Mouse (Mus musculus): ENCODE measurements around the gene Capn12.
A peak's percentile ranks its signal among the peaks of the same experiment; 100 is the strongest.
"Not testable (repeated sequence)": the region's sequence is repeated elsewhere in the genome, so short reads cannot be mapped to it uniquely, and the experiment has no call there.

Capn12 gene

GRCm38 (mm10) chr7:28877856-28878255 is 3.4 kb upstream of the Capn12 start:
- DNase-seq (ENCODE audit: low spot score in 2 of 2): no peak

- no peak for DNase-seq (ENCODE audit: low spot score in 2 of 2)
These were observed 1.6 kb upstream of the Capn12 start for GRCm38 (mm10) chr7:28879606-28880005.

GRCm38 (mm10) chr7:28880554-28880953 is 668 bp upstream of the Capn12 start:
- DNase-seq (ENCODE audit: low spot score in 2 of 2): no peak

- no peak for DNase-seq (ENCODE audit: low spot score in 2 of 2)
These were observed 1.8 kb downstream of the Capn12 start for GRCm38 (mm10) chr7:28883039-28883438.

- DNase-seq (ENCODE audit: low spot score in 2 of 2): not testable (repeated sequence)
These were observed 2.5 kb downstream of the Capn12 start for GRCm38 (mm10) chr7:28883704-28884103.

- no peak for DNase-seq (ENCODE audit: low spot score in 2 of 2)
These were observed 5.3 kb downstream of the Capn12 start for GRCm38 (mm10) chr7:28886486-28886885.

- no peak for DNase-seq (ENCODE audit: low spot score in 2 of 2)
These were observed 7.5 kb downstream of the Capn12 start for GRCm38 (mm10) chr7:28888701-28889161.

GRCm38 (mm10) chr7:28892601-28893000 is 11.4 kb downstream of the Capn12 start:
- no peak for DNase-seq (ENCODE audit: low spot score in 2 of 2)

- DNase-seq (ENCODE audit: low spot score in 2 of 2): no peak
These were observed 12.5 kb downstream of the Capn12 start for GRCm38 (mm10) chr7:28893643-28894265.

- DNase-seq (ENCODE audit: low spot score in 2 of 2): no peak
These were observed 13.7 kb downstream of the Capn12 start for GRCm38 (mm10) chr7:28894942-28895341.

GRCm38 (mm10) chr7:28897661-28898060 is 16.4 kb downstream of the Capn12 start:
- no peak for DNase-seq (ENCODE audit: low spot score in 2 of 2)

- no peak for DNase-seq (ENCODE audit: low spot score in 2 of 2)
These were observed 18.8 kb downstream of the Capn12 start for GRCm38 (mm10) chr7:28899972-28900371.

GRCm38 (mm10) chr7:28901311-28902125 is 20.3 kb downstream of the Capn12 start:
- no peak for DNase-seq (ENCODE audit: low spot score in 2 of 2)

GRCm38 (mm10) chr7:28902180-28902579 is 21.0 kb downstream of the Capn12 start:
- no peak for DNase-seq (ENCODE audit: low spot score in 2 of 2)

- peak; percentile 56 to 57 for DNase-seq (ENCODE audit: low spot score in 2 of 2)
These were observed 21.6 kb downstream of the Capn12 start for GRCm38 (mm10) chr7:28902809-28903208.

GRCm38 (mm10) chr7:28903778-28904177 is 22.6 kb downstream of the Capn12 start:
- DNase-seq (ENCODE audit: low spot score in 2 of 2): peak; percentile 68 to 69

GRCm38 (mm10) chr7:28907195-28907594 is 26.0 kb downstream of the Capn12 start:
- no peak for DNase-seq (ENCODE audit: low spot score in 2 of 2)

GRCm38 (mm10) chr7:28911632-28912031 is 30.4 kb downstream of the Capn12 start:
- no peak for DNase-seq (ENCODE audit: low spot score in 2 of 2)

GRCm38 (mm10) chr7:28913171-28913570 is 31.9 kb downstream of the Capn12 start:
- DNase-seq (ENCODE audit: low spot score in 2 of 2): no peak

- DNase-seq (ENCODE audit: low spot score in 2 of 2): no peak
These were observed 35.3 kb downstream of the Capn12 start for GRCm38 (mm10) chr7:28916491-28916890.

GRCm38 (mm10) chr7:28917503-28918426 is 36.5 kb downstream of the Capn12 start:
- DNase-seq (ENCODE audit: low spot score in 2 of 2): no peak

GRCm38 (mm10) chr7:28918540-28918939 is 37.3 kb downstream of the Capn12 start:
- no peak for DNase-seq (ENCODE audit: low spot score in 2 of 2)
